Mouse (Mus musculus) limb, embryonic 14.5 days (tissue): ENCODE data around the gene Prkn. TPM values are rescaled to one million over a fixed set of nuclear protein-coding genes. Genes with fewer than 3 reads are reported as not detected.

Experiments used
- ATAC-seq: fragments of 200-750 bp; cut with Nextera tagmentation; 2 replicates; pipeline ENCODE4 v1.8.0; 2017; ENCODE audit warnings: low read depth, moderate number of reproducible peaks, moderate TSS enrichment; ENCODE audit not compliant: low FRiP score
- DNase-seq: peaks from one replicate; pipeline ENCODE4 v3.0.0-alpha.2; 2015; ENCODE audit warnings: low spot score
- H3K27ac ChIP-seq: fragments of 300-500 bp; sonication (generic); replicated peaks from 2 replicates; pipeline ENCODE4 v1.5.1; 2014; ENCODE audit warnings: low read depth, mild to moderate bottlenecking, low read length, moderate library complexity, mixed read lengths
- H3K27me3 ChIP-seq: fragments of 300-500 bp; sonication (generic); 2 replicates; pipeline ENCODE4 v1.6.1; 2014; ENCODE audit warnings: low read length, mixed read lengths; ENCODE audit not compliant: control insufficient read depth, insufficient read depth
- H3K36me3 ChIP-seq: fragments of 300-500 bp; sonication (generic); 2 replicates; pipeline ENCODE4 v1.6.1; 2014; ENCODE audit warnings: mild to moderate bottlenecking, low read length, moderate library complexity, mixed read lengths; ENCODE audit not compliant: control insufficient read depth, insufficient read depth
- H3K4me1 ChIP-seq: fragments of 300-500 bp; sonication (generic); 2 replicates; pipeline ENCODE4 v1.6.1; 2014; ENCODE audit warnings: antibody characterized with exemption, low read length, mixed read lengths; ENCODE audit not compliant: control insufficient read depth, insufficient read depth
- H3K4me2 ChIP-seq: fragments of 300-500 bp; sonication (generic); replicated peaks from 2 replicates; pipeline ENCODE4 v1.6.1; 2014; ENCODE audit warnings: low read depth, mild to moderate bottlenecking, low read length, moderate library complexity; ENCODE audit not compliant: severe bottlenecking
- H3K4me3 ChIP-seq: fragments of 300-500 bp; sonication (generic); replicated peaks from 2 replicates; pipeline ENCODE4 v1.5.1; 2014; ENCODE audit warnings: low read length
- H3K9ac ChIP-seq: fragments of 300-500 bp; sonication (generic); 2 replicates; pipeline ENCODE4 v1.6.1; 2014; ENCODE audit warnings: mild to moderate bottlenecking, low read depth, low read length, moderate library complexity; ENCODE audit not compliant: severe bottlenecking
- H3K9me3 ChIP-seq: fragments of 300-500 bp; sonication (generic); 2 replicates; pipeline ENCODE4 v1.6.1; 2016; ENCODE audit warnings: low read length; ENCODE audit not compliant: control insufficient read depth
- POLR2A ChIP-seq: fragments of 200-500 bp; IDR thresholded peaks from 2 replicates; pipeline ENCODE4 v1.8.0; 2012; ENCODE audit warnings: inconsistent platforms, mild to moderate bottlenecking, moderate library complexity, borderline replicate concordance; ENCODE audit not compliant: insufficient read depth, insufficient read length; ENCODE audit errors: extremely low read depth
- WGBS: fragments of 180-500 bp; shearing (Covaris S2); extraction: QIAGEN DNeasy Blood & Tissue Kit; methylation state at CpG from one replicate; pipeline ENCODE4 v1.1.7; 2014; 5-methylcytosine and 5-hydroxymethylcytosine counted together
- polyA plus RNA-seq, 2 experiments: library from polyadenylated mRNA; depleted of rRNA in 1 of 2; stranded (reverse) in 1 of 2; unstranded in 1 of 2; fragments of >200 nt; fragmentation: Nextera tagmentation in 1 of 2; extraction: Ambion mirVana in 1 of 2; gene quantifications; 2 replicates each; pipeline versions ENCODE4 v1.2.1 to v1.2.3; 2012 to 2014

Prkn gene
- polyA plus RNA-seq, 2 experiments: 2.3 to 2.7 TPM

DNA sequence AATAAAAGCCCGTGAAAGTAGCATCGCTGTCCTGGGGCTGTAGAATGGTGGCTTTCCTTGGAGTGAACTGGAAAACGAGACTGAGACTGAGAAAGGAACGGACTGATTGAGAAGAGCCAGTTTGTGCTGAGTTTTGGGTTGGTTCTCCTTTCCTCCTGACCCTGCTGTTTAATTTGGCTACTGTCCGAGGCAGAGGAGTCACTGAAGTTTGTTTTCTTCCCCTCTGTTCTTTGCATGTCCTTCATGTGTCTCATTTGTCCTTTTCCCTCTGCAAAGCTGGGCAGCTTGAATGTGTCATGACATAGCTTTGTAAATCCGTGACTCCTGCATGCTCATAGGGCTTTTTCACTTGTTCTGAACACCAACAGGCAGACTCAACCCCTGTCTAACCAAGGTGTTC is 249.2 kb downstream of the Prkn start:
- DNase-seq: no peak
- 81% methylated on average over 6 of the region's 6 CpGs for WGBS
- no peak for TF ChIP-seq POLR2A

DNA sequence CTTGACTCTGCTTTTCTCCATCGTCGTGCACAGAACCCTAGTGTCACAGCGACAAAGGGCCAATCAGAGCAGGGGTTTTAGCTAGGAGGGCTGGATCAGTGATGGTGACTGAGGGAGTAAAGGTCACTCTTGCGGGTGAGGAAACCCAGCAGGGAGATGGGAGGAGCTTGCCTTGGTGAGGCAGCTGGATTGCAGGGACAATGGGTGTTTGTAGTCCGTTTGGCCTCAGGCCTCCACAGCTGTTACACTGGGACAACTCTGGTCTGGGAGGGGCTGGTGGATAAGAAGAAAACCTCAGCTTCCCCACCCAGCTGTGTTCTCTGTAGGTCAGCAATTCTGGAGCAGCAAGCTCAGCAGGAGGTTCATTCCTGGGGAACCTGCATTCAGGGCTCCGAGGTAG is 252.7 kb downstream of the Prkn start:
- ATAC-seq: peak; percentile 81
- H3K4me3 ChIP-seq: no peak overlapping the region
- no peaks in the 10 kb centered on the region for H3K36me3 ChIP-seq
- no peak overlapping the region for H3K4me2 ChIP-seq
- no peak for TF ChIP-seq POLR2A
- WGBS: 29% methylated on average over 6 of the region's 6 CpGs
- H3K9ac ChIP-seq: no peak overlapping the region
- H3K9me3 ChIP-seq: peaks cover 6% of the 10 kb centered on the region; the same call in 1 of the 2 replicates
- peaks cover 2% of the 10 kb centered on the region; the same call in 1 of the 2 replicates for H3K4me1 ChIP-seq
- peak; percentile 64 for DNase-seq
- H3K27me3 ChIP-seq: no peaks in the 10 kb centered on the region
- H3K27ac ChIP-seq: no peak overlapping the region; the same call in 1 of the 2 replicates

More for the DNA sequence above, 249.2 kb downstream of the Prkn start:
- no peaks in the 10 kb centered on the region for H3K36me3 ChIP-seq
- H3K4me1 ChIP-seq: peaks cover 7% of the 10 kb centered on the region; the same call in 1 of the 2 replicates
- H3K4me3 ChIP-seq: no peak overlapping the region
- H3K27ac ChIP-seq: no peak overlapping the region
- ATAC-seq: no peak
- H3K9me3 ChIP-seq: no peaks in the 10 kb centered on the region
- H3K9ac ChIP-seq: no peak overlapping the region
- H3K27me3 ChIP-seq: no peaks in the 10 kb centered on the region
- H3K4me2 ChIP-seq: no peak overlapping the region

DNA sequence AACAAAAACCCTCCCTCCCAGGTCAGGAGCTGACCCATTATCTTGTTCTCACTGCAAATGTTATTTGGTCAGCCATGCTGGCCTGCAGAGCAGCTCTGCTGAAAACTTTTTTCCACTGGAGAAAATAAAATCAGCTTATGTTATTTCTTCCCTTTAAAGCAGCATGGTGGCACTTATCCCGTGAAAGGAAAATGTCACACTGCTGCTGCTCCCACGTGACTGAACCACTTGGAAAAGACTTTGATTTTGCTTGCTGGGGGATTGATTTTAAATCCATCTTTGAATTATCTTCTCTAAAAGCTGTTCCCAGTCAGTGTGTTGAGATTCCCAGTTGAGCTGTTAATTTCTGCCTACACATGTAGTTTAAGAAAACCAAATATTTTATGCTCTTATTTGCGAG is 253.1 kb downstream of the Prkn start:
- no peak overlapping the region for H3K9ac ChIP-seq
- H3K4me3 ChIP-seq: no peak overlapping the region
- H3K27ac ChIP-seq: no peak overlapping the region; the same call in 1 of the 2 replicates
- H3K9me3 ChIP-seq: peaks cover 6% of the 10 kb centered on the region; the same call in 1 of the 2 replicates
- no peak for TF ChIP-seq POLR2A
- H3K27me3 ChIP-seq: no peaks in the 10 kb centered on the region
- H3K4me2 ChIP-seq: no peak overlapping the region
- DNase-seq: no peak
- no peaks in the 10 kb centered on the region for H3K36me3 ChIP-seq
- WGBS: 38% methylated on average over 3 of the region's 3 CpGs
- no peaks in the 10 kb centered on the region for H3K4me1 ChIP-seq
- ATAC-seq: no peak

DNA sequence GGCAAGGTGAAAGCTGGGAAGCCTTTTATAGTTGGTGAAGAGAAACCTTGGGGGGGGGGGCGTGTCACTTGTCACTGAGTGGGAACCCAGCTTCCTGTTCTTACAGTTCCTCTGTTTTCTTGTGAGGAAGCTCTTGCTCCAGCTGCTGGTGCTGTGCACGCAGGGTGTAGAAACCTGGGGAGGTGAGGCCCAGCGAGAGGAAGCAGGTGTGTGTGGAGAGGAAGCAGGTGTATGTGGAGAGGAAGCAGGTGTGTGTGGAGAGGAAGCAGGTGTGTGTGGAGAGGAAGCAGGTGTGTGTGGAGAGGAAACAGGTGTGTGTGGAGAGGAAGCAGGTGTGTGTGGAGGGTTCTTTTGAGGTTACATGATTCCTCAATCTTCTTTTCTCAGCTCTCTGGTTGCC is 266.8 kb downstream of the Prkn start:
- ATAC-seq (no peak), DNase-seq (no peak)
- TF ChIP-seq POLR2A: no peak
- no peak overlapping the region for H3K9ac ChIP-seq
- H3K36me3 ChIP-seq: no peaks in the 10 kb centered on the region
- H3K4me2 ChIP-seq: no peak overlapping the region
- no peaks in the 10 kb centered on the region for H3K27me3 ChIP-seq
- WGBS: 81% methylated on average over 3 of the region's 3 CpGs
- no peak overlapping the region for H3K4me3 ChIP-seq
- H3K4me1 ChIP-seq: no peaks in the 10 kb centered on the region
- no peaks in the 10 kb centered on the region for H3K9me3 ChIP-seq
- no peak overlapping the region for H3K27ac ChIP-seq

DNA sequence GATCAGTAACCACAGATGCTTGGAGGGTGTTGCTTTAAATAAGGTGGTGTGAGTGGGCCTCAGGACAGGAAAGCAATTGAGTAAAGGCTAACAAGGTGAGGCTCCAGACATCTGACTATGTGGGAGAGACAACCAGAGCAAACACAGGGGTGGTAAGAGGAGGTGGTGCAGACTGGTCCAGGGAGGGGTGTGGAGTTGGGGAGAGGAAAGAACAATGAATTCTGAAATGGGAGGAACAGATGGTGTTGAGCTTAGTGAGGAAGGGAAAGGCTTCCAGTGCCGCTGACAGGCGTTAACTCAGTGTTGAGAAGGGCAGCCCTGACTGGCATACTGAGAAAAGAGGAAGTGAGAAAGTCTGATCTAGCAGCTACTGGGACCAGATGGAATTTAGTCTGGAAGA is 267.7 kb downstream of the Prkn start:
- ATAC-seq (no peak), DNase-seq (no peak)
- no peak for TF ChIP-seq POLR2A
- H3K27me3 ChIP-seq: no peaks in the 10 kb centered on the region
- no peak overlapping the region for H3K9ac ChIP-seq
- no peaks in the 10 kb centered on the region for H3K9me3 ChIP-seq
- H3K4me3 ChIP-seq: no peak overlapping the region
- H3K4me2 ChIP-seq: no peak overlapping the region
- no peaks in the 10 kb centered on the region for H3K4me1 ChIP-seq
- 34% methylated on average over 2 of the region's 2 CpGs for WGBS
- no peak overlapping the region for H3K27ac ChIP-seq
- no peaks in the 10 kb centered on the region for H3K36me3 ChIP-seq

DNA sequence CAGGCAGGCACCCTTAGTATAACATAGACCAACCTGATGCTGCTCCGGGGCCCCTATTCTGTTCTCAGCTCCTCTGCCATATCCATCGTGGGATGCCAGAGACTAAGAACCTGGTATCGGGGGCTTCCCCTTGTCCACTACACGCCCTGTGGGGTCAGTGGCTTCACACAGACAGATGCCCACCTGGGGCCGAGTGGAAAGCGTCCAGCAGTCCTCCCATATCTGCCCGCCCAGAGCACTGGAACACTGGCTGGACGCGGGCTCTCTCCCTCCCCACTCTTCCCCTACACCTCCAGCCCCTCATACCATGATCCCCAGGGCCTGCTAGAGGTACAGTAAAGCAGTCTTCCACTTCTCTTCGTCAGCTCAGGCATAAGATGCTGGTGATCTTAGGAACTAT is 277.3 kb downstream of the Prkn start:
- Histone ChIP-seq H3K27me3 (no peaks in the 10 kb centered on the region), H3K36me3 (no peaks in the 10 kb centered on the region), H3K9me3 (no peaks in the 10 kb centered on the region), H3K9ac (no peak overlapping the region), H3K27ac (no peak overlapping the region), H3K4me1 (no peaks in the 10 kb centered on the region), H3K4me2 (no peak overlapping the region), H3K4me3 (no peak overlapping the region)
- no peak for TF ChIP-seq POLR2A
- ATAC-seq (no peak), DNase-seq (no peak)
- WGBS: 81% methylated on average over 10 of the region's 10 CpGs
